Mouse (Mus musculus) G1E (cell line): ENCODE data around the gene Trim62.

Experiments used
- CTCF ChIP-seq: IDR thresholded peaks from 2 replicates; pipeline ENCODE4 v1.5.1; 2012; ENCODE audit warnings: low read depth, low read length, inconsistent platforms, mixed read lengths
- GATA2 ChIP-seq: IDR thresholded peaks from 2 replicates; pipeline ENCODE4 v1.6.1; 2012; ENCODE audit warnings: low read depth, low read length, inconsistent platforms, borderline replicate concordance

DNA sequence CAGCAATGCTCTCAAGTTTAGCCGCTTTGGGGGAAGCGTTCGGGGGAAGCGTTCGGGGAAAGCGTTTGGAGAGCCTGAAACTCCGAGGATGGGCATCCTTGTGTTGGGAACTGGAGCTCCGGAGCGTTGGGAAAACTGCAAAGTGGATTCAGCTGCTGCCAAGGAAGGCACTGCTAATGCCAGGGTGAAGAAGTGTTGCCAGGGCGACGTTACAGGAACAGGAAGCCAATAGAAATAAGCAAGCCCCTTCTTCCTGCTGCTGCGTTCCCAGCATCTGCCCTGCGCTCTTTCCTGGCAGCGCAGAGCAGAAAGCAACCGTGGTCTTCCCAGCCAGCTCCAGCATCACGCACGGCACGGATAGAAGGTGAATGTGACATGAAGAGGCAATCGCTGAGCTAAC, 10.4 kb upstream of the Trim62 start:
- no peak for TF ChIP-seq GATA2
- TF ChIP-seq CTCF, result no peak
